16 mouse cellular contexts compared by ENCODE assay signal in genomic region chr12:111675797-111676580, GRCm38 (mm10). TPM values are rescaled to one million over a fixed set of nuclear protein-coding genes. Genes with fewer than 3 reads are reported as not detected.
A peak's percentile ranks its signal among the peaks of the same experiment; 100 is the strongest.
DNase-seq lines count a peak whose midpoint lies in the region; ATAC-seq and TF ChIP-seq lines count a peak whose summit lies in the region.
"Had no signal": no experiment of that assay in that cellular context is flagged by ENCODE, and none has a peak within 500 bp of the region (broad histone marks: within the 10 kb centered on the region; RNA-seq: fewer than 3 reads in every experiment).

No protein-coding gene starts in this region.

- no peak for DNase-seq in liver, embryonic 11.5 days (ENCODE audit: low spot score)
- DNase-seq in CH12.LX (ENCODE audit: extremely low read depth) (no peak), ES-CJ7 (ENCODE audit: low read depth, low spot score) (peak; percentile 85)
- no peak for DNase-seq in retina, postnatal 1 day
- DNase-seq in adrenal gland, postnatal 14 days, result no peak
- DNase-seq: cerebellum, adult 2 months; lung, adult 2 months; lung, postnatal 4 days had no signal

- peaks cover 21% of the 10 kb centered on the region for H3K79me2 ChIP-seq in CH12.LX (replicated peaks; ENCODE audit: control insufficient read depth, extremely low read depth, insufficient read depth, poor library complexity, severe bottlenecking)

- H3K27ac ChIP-seq in liver, embryonic 12.5 days, result 0 out of 2 replicates have a peak overlapping the region, but pooled peaks have one; percentile 23
- no peak overlapping the region for H3K27ac ChIP-seq in liver, embryonic 11.5 days (ENCODE audit: low read depth, low read length)
- H3K27ac ChIP-seq in CH12.LX (ENCODE audit: insufficient read depth, low read depth), result peak overlapping the region; percentile 68
- H3K27ac ChIP-seq in intestine, postnatal 0 days (ENCODE audit: low read depth, low read length), result peak overlapping the region; percentile 93
- H3K27ac ChIP-seq: embryonic facial prominence, embryonic 15.5 days; forebrain, embryonic 12.5 days; hindbrain, postnatal 0 days; limb, embryonic 13.5 days had no signal

- peaks cover 17% of the 10 kb centered on the region for H3K36me3 ChIP-seq in liver, embryonic 12.5 days
- H3K36me3 ChIP-seq in liver, embryonic 11.5 days (ENCODE audit: control insufficient read depth, insufficient read depth, low read length), result peaks cover 3% of the 10 kb centered on the region; the same call in 1 of the 2 replicates
- peaks cover 8 to 22% of the 10 kb centered on the region in 2 experiments for H3K36me3 ChIP-seq in CH12.LX (replicated peaks in 1 of 2; ENCODE audit: control insufficient read depth in 1 of 2, insufficient read depth in 1 of 2, low read length in 1 of 2)
- 0 out of 2 replicates have a peak, but pooled peaks cover 7% of the 10 kb centered on the region for H3K36me3 ChIP-seq in intestine, postnatal 0 days (ENCODE audit: control insufficient read depth, insufficient read depth)
- H3K36me3 ChIP-seq: midbrain, embryonic 15.5 days had no signal

- no peak for ATAC-seq in liver, embryonic 12.5 days
- no peak for ATAC-seq in liver, embryonic 11.5 days (replicated peaks; ENCODE audit: low FRiP score)
- ATAC-seq in intestine, postnatal 0 days, result peak; percentile 77
- ATAC-seq: hindbrain, postnatal 0 days; midbrain, embryonic 15.5 days; Patski had no signal

- in situ Hi-C loops in CH12.LX (cut with MboI; ENCODE audit: low pct_ligation_motif_present, low pct_unique_long_range_greater_than_20kb, low sequenced_read_pairs), result loop anchor here (5.0 kb wide), 1 partner anchor 36 kb away; the partner anchor contains the start of genes Apopt1 and Bag5

- no peak overlapping the region for H3K9ac ChIP-seq in liver, embryonic 12.5 days
- H3K9ac ChIP-seq in liver, embryonic 11.5 days (ENCODE audit: low read depth, low read length), result no peak overlapping the region
- no peak overlapping the region for H3K9ac ChIP-seq in CH12.LX (ENCODE audit: insufficient read depth, low read depth)
- no peak overlapping the region; the same call in 1 of the 2 replicates for H3K9ac ChIP-seq in intestine, postnatal 0 days (ENCODE audit: low read depth, low read length)
- H3K9ac ChIP-seq: embryonic facial prominence, embryonic 15.5 days; forebrain, embryonic 12.5 days; limb, embryonic 13.5 days; midbrain, embryonic 15.5 days had no signal

- no peak for TF ChIP-seq CTCF in CH12.LX (conservative IDR thresholded peaks at IDR 0.05 in 1 of 2, IDR thresholded peaks at IDR 0.05 in 1 of 2; ENCODE audit: low read depth in 2 of 2, low read length in 2 of 2)
- no peak for TF ChIP-seq CTCF in intestine, postnatal 0 days (IDR thresholded peaks at IDR 0.05; ENCODE audit: low read depth)

- dilution Hi-C loops in CH12.LX (cut with MboI; ENCODE audit: extremely low pct_ligation_motif_present, extremely low pct_unique_long_range_greater_than_20kb, low sequenced_read_pairs), result no loop called here

- peaks cover 70% of the 10 kb centered on the region for H3K4me1 ChIP-seq in liver, embryonic 12.5 days
- peaks cover 28% of the 10 kb centered on the region for H3K4me1 ChIP-seq in liver, embryonic 11.5 days (replicated peaks; ENCODE audit: control insufficient read depth, insufficient read depth, low read length)
- H3K4me1 ChIP-seq in CH12.LX (ENCODE audit: control insufficient read depth in 1 of 2, insufficient read depth in 2 of 2), result peaks cover 23 to 59% of the 10 kb centered on the region in 2 experiments
- H3K4me1 ChIP-seq in intestine, postnatal 0 days (replicated peaks; ENCODE audit: control insufficient read depth, insufficient read depth, low read length), result peaks cover 22% of the 10 kb centered on the region

- H3K27me3 ChIP-seq in liver, embryonic 12.5 days (replicated peaks), result peaks cover 51% of the 10 kb centered on the region
- H3K27me3 ChIP-seq in liver, embryonic 11.5 days (replicated peaks; ENCODE audit: control insufficient read depth, insufficient read depth, low read length), result peaks cover 35% of the 10 kb centered on the region
- H3K27me3 ChIP-seq in CH12.LX (replicated peaks), result no peaks in the 10 kb centered on the region
- H3K27me3 ChIP-seq in intestine, postnatal 0 days (replicated peaks; ENCODE audit: control insufficient read depth, insufficient read depth, low read length), result no peaks in the 10 kb centered on the region
- H3K27me3 ChIP-seq: midbrain, embryonic 15.5 days; Patski had no signal

- no peak for TF ChIP-seq RAD21 in CH12.LX (IDR thresholded peaks at IDR 0.05; ENCODE audit: low read depth, low read length)

- no peak overlapping the region for H3K4me2 ChIP-seq in liver, embryonic 12.5 days
- no peak overlapping the region for H3K4me2 ChIP-seq in liver, embryonic 11.5 days
- no peak overlapping the region for H3K4me2 ChIP-seq in CH12.LX (ENCODE audit: insufficient read depth, low read depth, poor library complexity, severe bottlenecking)
- H3K4me2 ChIP-seq in intestine, postnatal 0 days (replicated peaks; ENCODE audit: low read depth), result 0 out of 2 replicates have a peak overlapping the region, but pooled peaks have one; percentile 13
- H3K4me2 ChIP-seq: embryonic facial prominence, embryonic 15.5 days; forebrain, embryonic 12.5 days; limb, embryonic 13.5 days; midbrain, embryonic 15.5 days had no signal

- TF ChIP-seq EP300 in CH12.LX (IDR thresholded peaks at IDR 0.05; ENCODE audit: low read length), result no peak

- H3K9me3 ChIP-seq in liver, embryonic 12.5 days (replicated peaks), result no peaks in the 10 kb centered on the region
- no peaks in the 10 kb centered on the region for H3K9me3 ChIP-seq in liver, embryonic 11.5 days (ENCODE audit: control insufficient read depth, low read length)
- H3K9me3 ChIP-seq in CH12.LX (replicated peaks; ENCODE audit: low read length), result peaks cover 9% of the 10 kb centered on the region
- no peaks in the 10 kb centered on the region for H3K9me3 ChIP-seq in intestine, postnatal 0 days (ENCODE audit: control insufficient read depth)
- H3K9me3 ChIP-seq: embryonic facial prominence, embryonic 15.5 days; forebrain, embryonic 12.5 days; limb, embryonic 13.5 days; midbrain, embryonic 15.5 days had no signal

- 47% methylated on average over 6 of the region's 6 CpGs for WGBS in liver, embryonic 12.5 days (ENCODE audit: insufficient replicate concordance)
- 70% methylated on average over 6 of the region's 6 CpGs for WGBS in liver, embryonic 11.5 days
- WGBS in intestine, postnatal 0 days, result 33% methylated on average over 6 of the region's 6 CpGs

- no peak overlapping the region for H3K4me3 ChIP-seq in liver, embryonic 12.5 days
- no peak overlapping the region for H3K4me3 ChIP-seq in liver, embryonic 11.5 days (ENCODE audit: low read depth, low read length)
- no peak overlapping the region for H3K4me3 ChIP-seq in CH12.LX (replicated peaks in 1 of 3; ENCODE audit: low read depth in 2 of 3, low read length in 2 of 3, poor library complexity in 1 of 3)
- no peak overlapping the region for H3K4me3 ChIP-seq in intestine, postnatal 0 days (ENCODE audit: low read depth, low read length)
- H3K4me3 ChIP-seq: embryonic facial prominence, embryonic 15.5 days; forebrain, embryonic 12.5 days; limb, embryonic 13.5 days; midbrain, embryonic 15.5 days had no signal

- TF ChIP-seq POLR2A in CH12.LX (IDR thresholded peaks at IDR 0.05; ENCODE audit: low read depth, low read length), result no peak

TF ChIP-seq in CH12.LX, 34 proteins besides CTCF, POLR2A, EP300 and RAD21:
- TF ChIP-seq NRF1 (IDR thresholded peaks at IDR 0.05; ENCODE audit: low read depth, low read length) (no peak), USF1 (IDR thresholded peaks at IDR 0.05; ENCODE audit: low read depth, low read length) (no peak)

RNA-seq across cellular contexts. Expression of gene Trmt61a, which starts 1.9 kb away (rescaled TPM):
- polyA plus RNA-seq in liver, embryonic 12.5 days (2016; fragmentation: Nextera tagmentation; extraction: Ambion mirVana), result 19.4 and 20.9 TPM in 2 replicates
- polyA plus RNA-seq in liver, embryonic 11.5 days (2014; fragmentation: Nextera tagmentation; extraction: Ambion mirVana), result 16.8 and 21.0 TPM in 2 replicates
- total RNA-seq in CH12.LX (2012; rRNA removed) (37.4 and 55.0 TPM in 2 replicates), CH12.LX (2014; rRNA removed) (21.8 and 23.3 TPM in 2 replicates)
- polyA plus RNA-seq in CH12.LX (2012; ENCODE audit: insufficient read length, low read depth), result 34.1 and 35.5 TPM in 2 replicates
- 5.6 TPM in 2 replicates for polyA plus RNA-seq in intestine, postnatal 0 days (2015; fragmentation: Nextera tagmentation; extraction: Ambion mirVana)
- total RNA-seq in adrenal gland, postnatal 14 days (2021), result 14.2 and 15.5 TPM in 2 replicates

RNA-seq across cellular contexts. Expression of gene Ckb, which starts 3.9 kb away (rescaled TPM):
- 54.1 and 54.6 TPM in 2 replicates for polyA plus RNA-seq in liver, embryonic 12.5 days (2016; fragmentation: Nextera tagmentation; extraction: Ambion mirVana)
- polyA plus RNA-seq in liver, embryonic 11.5 days (2014; fragmentation: Nextera tagmentation; extraction: Ambion mirVana), result 91.3 and 94.1 TPM in 2 replicates
- total RNA-seq in CH12.LX (2012; rRNA removed) (3.2 and 3.7 TPM in 2 replicates), CH12.LX (2014; rRNA removed) (not detected in 2 replicates)
- 0.27 and 0.54 TPM in 2 replicates for polyA plus RNA-seq in CH12.LX (2012; ENCODE audit: insufficient read length, low read depth)
- 628 and 645 TPM in 2 replicates for polyA plus RNA-seq in intestine, postnatal 0 days (2015; fragmentation: Nextera tagmentation; extraction: Ambion mirVana)
- total RNA-seq in adrenal gland, postnatal 14 days (2021), result 62.6 and 83.5 TPM in 2 replicates

RNA-seq across cellular contexts. Expression of gene Bag5, which starts 37.1 kb away (rescaled TPM):
- polyA plus RNA-seq in liver, embryonic 12.5 days (2016; fragmentation: Nextera tagmentation; extraction: Ambion mirVana), result 28.4 and 28.5 TPM in 2 replicates
- polyA plus RNA-seq in liver, embryonic 11.5 days (2014; fragmentation: Nextera tagmentation; extraction: Ambion mirVana), result 41.0 and 44.7 TPM in 2 replicates
- total RNA-seq in CH12.LX (2012; rRNA removed) (24.1 and 26.9 TPM in 2 replicates), CH12.LX (2014; rRNA removed) (25.6 and 27.9 TPM in 2 replicates)
- polyA plus RNA-seq in CH12.LX (2012; ENCODE audit: insufficient read length, low read depth), result 27.9 and 29.2 TPM in 2 replicates
- polyA plus RNA-seq in intestine, postnatal 0 days (2015; fragmentation: Nextera tagmentation; extraction: Ambion mirVana), result 29.6 and 32.1 TPM in 2 replicates
- total RNA-seq in adrenal gland, postnatal 14 days (2021), result 32.5 and 34.6 TPM in 2 replicates

RNA-seq across cellular contexts. Expression of gene Apopt1, which starts 37.1 kb away (rescaled TPM):
- polyA plus RNA-seq in liver, embryonic 12.5 days (2016; fragmentation: Nextera tagmentation; extraction: Ambion mirVana), result 36.3 and 36.5 TPM in 2 replicates
- polyA plus RNA-seq in liver, embryonic 11.5 days (2014; fragmentation: Nextera tagmentation; extraction: Ambion mirVana), result 60.3 and 67.7 TPM in 2 replicates
- total RNA-seq in CH12.LX (2012; rRNA removed) (38.7 and 43.6 TPM in 2 replicates), CH12.LX (2014; rRNA removed) (35.9 and 36.0 TPM in 2 replicates)
- 49.1 and 49.9 TPM in 2 replicates for polyA plus RNA-seq in CH12.LX (2012; ENCODE audit: insufficient read length, low read depth)
- polyA plus RNA-seq in intestine, postnatal 0 days (2015; fragmentation: Nextera tagmentation; extraction: Ambion mirVana), result 42.6 and 44.8 TPM in 2 replicates
- total RNA-seq in adrenal gland, postnatal 14 days (2021), result 72.5 and 73.3 TPM in 2 replicates

Comparison
In these comparisons a context has a peak if more than half of its experiments do, and no peak if none do; other contexts are left out.
1. RNA of gene Ckb, which starts 3.9 kb away (polyA plus RNA-seq): 628 to 645 TPM in intestine, postnatal 0 days, 91.3 to 94.1 TPM in liver, embryonic 11.5 days and 54.1 to 54.6 TPM in liver, embryonic 12.5 days; 0.27 to 0.54 TPM in CH12.LX; every median in the first group is over 10 times any median in the second.